In genomic region chr10:121034569-121034947, GRCm38 (mm10) we compare ENCODE assay signal across 8 mouse cellular contexts. TPM values are rescaled to one million over a fixed set of nuclear protein-coding genes. Genes with fewer than 3 reads are reported as not detected.
DNase-seq lines count a peak whose midpoint lies in the region; ATAC-seq and TF ChIP-seq lines count a peak whose summit lies in the region.

No protein-coding gene starts in this region.

- intact Hi-C loops in gastrocnemius, adult 2 months (cut with DNase I) = loop anchor here (5.0 kb wide), 1 partner anchor 223 kb away; no protein-coding TSS in a partner anchor

- H3K9me3 ChIP-seq in E14TG2a.4 (ENCODE audit: low read length) = no peaks in the 10 kb centered on the region
- H3K9me3 ChIP-seq in hindbrain, embryonic 11.5 days (ENCODE audit: control insufficient read depth, low read length) = no peaks in the 10 kb centered on the region
- no peaks in the 10 kb centered on the region for H3K9me3 ChIP-seq in liver, embryonic 16.5 days (replicated peaks; ENCODE audit: control insufficient read depth, low read length)

- no peak for TF ChIP-seq CTCF in gastrocnemius, adult 2 months (IDR thresholded peaks at IDR 0.05)
- TF ChIP-seq CTCF in E14TG2a.4 (conservative IDR thresholded peaks at IDR 0.05; ENCODE audit: low read length) = no peak

- no peak for DNase-seq in gastrocnemius, adult 2 months
- no peak for DNase-seq in gastrocnemius, adult 8-10 months (ENCODE audit: low spot score in 2 of 2)
- no peak for DNase-seq in hindbrain, embryonic 11.5 days (ENCODE audit: low spot score)
- DNase-seq in urinary bladder, adult 18-20 months (ENCODE audit: low spot score in 2 of 2) = no peak
- DNase-seq in spleen, adult 18-20 months = no peak
- no peak for DNase-seq in cerebellum, adult 9-10 months

- WGBS in hindbrain, embryonic 11.5 days = 12% methylated on average over 5 of the region's 5 CpGs
- 16% methylated on average over 5 of the region's 5 CpGs for WGBS in liver, embryonic 16.5 days (ENCODE audit: insufficient replicate concordance)

- H3K36me3 ChIP-seq in E14TG2a.4 (ENCODE audit: insufficient read depth, low read length) = no peaks in the 10 kb centered on the region
- no peaks in the 10 kb centered on the region for H3K36me3 ChIP-seq in hindbrain, embryonic 11.5 days (ENCODE audit: control insufficient read depth, insufficient read depth, low read length)
- H3K36me3 ChIP-seq in liver, embryonic 16.5 days (ENCODE audit: control insufficient read depth, insufficient read depth) = no peaks in the 10 kb centered on the region

- no peak overlapping the region for H3K27ac ChIP-seq in gastrocnemius, adult 2 months
- H3K27ac ChIP-seq in hindbrain, embryonic 11.5 days (ENCODE audit: low read depth, low read length) = no peak overlapping the region
- H3K27ac ChIP-seq in liver, embryonic 16.5 days (ENCODE audit: low read length) = no peak overlapping the region

- H3K4me3 ChIP-seq in gastrocnemius, adult 2 months = peak overlapping the region; percentile 80
- H3K4me3 ChIP-seq in E14TG2a.4 (replicated peaks; ENCODE audit: low read length) = peak overlapping the region; percentile 86
- peak overlapping the region; percentile 47 for H3K4me3 ChIP-seq in hindbrain, embryonic 11.5 days (ENCODE audit: low read depth, low read length)
- peak overlapping the region; percentile 58; the same call in 1 of the 2 replicates for H3K4me3 ChIP-seq in liver, embryonic 16.5 days (ENCODE audit: low read depth, low read length)

- H3K9ac ChIP-seq in hindbrain, embryonic 11.5 days (ENCODE audit: low read depth, low read length) = peak overlapping the region; percentile 57; the same call in 1 of the 2 replicates
- no peak overlapping the region for H3K9ac ChIP-seq in liver, embryonic 16.5 days (ENCODE audit: low read depth, low read length)

- H3K27me3 ChIP-seq in E14TG2a.4 (ENCODE audit: insufficient read depth, low read length) = peaks cover 44% of the 10 kb centered on the region
- peaks cover 18% of the 10 kb centered on the region for H3K27me3 ChIP-seq in hindbrain, embryonic 11.5 days (ENCODE audit: control insufficient read depth, insufficient read depth, low read length)
- peaks cover 16% of the 10 kb centered on the region for H3K27me3 ChIP-seq in liver, embryonic 16.5 days (ENCODE audit: control insufficient read depth, insufficient read depth, low read depth, low read length)

- H3K4me1 ChIP-seq in E14TG2a.4 (replicated peaks; ENCODE audit: low read depth, low read length) = peaks cover 4% of the 10 kb centered on the region; the same call in 1 of the 2 replicates
- H3K4me1 ChIP-seq in hindbrain, embryonic 11.5 days (replicated peaks; ENCODE audit: control insufficient read depth, insufficient read depth, low read length) = 0 out of 2 replicates have a peak, but pooled peaks cover 2% of the 10 kb centered on the region
- H3K4me1 ChIP-seq in liver, embryonic 16.5 days (ENCODE audit: control insufficient read depth, low read depth, low read length) = peaks cover 4% of the 10 kb centered on the region; the same call in 1 of the 2 replicates

- H3K4me2 ChIP-seq in hindbrain, embryonic 11.5 days (replicated peaks; ENCODE audit: low read depth, low read length) = peak overlapping the region; percentile 94
- H3K4me2 ChIP-seq in liver, embryonic 16.5 days (ENCODE audit: low read depth, low read length) = peak overlapping the region; percentile 78

- no peak for ATAC-seq in hindbrain, embryonic 11.5 days (ENCODE audit: low FRiP score)
- ATAC-seq in liver, embryonic 16.5 days (ENCODE audit: low read depth) = no peak

RNA-seq across cellular contexts. Expression of gene Wif1, which starts 0.8 kb away (rescaled TPM):
- total RNA-seq in gastrocnemius, adult 2 months (2021) = 1 to 10 TPM; 1.3 to 9.2 TPM
- 1 to 10 TPM in 2 of 4 experiments, under 1 TPM in 2; 0.15 to 2.4 (median 1.0) TPM for total RNA-seq in gastrocnemius, adult 8-10 months (2022)
- polyA plus RNA-seq in hindbrain, embryonic 11.5 days (2014; fragmentation: Nextera tagmentation; extraction: Ambion mirVana) = 4.9 and 6.1 TPM in 2 replicates
- 1.0 TPM in 2 replicates for polyA plus RNA-seq in liver, embryonic 16.5 days (2015; fragmentation: Nextera tagmentation; extraction: Ambion mirVana)

RNA-seq across cellular contexts. Expression of gene Lemd3, which starts 55.4 kb away (rescaled TPM):
- 10 to 100 TPM; 11.4 to 11.9 TPM for total RNA-seq in gastrocnemius, adult 2 months (2021)
- total RNA-seq in gastrocnemius, adult 8-10 months (2022) = 10 to 100 TPM; 10.0 to 11.7 (median 10.9) TPM
- 4.8 and 6.2 TPM in 2 replicates for polyA plus RNA-seq in hindbrain, embryonic 11.5 days (2014; fragmentation: Nextera tagmentation; extraction: Ambion mirVana)
- polyA plus RNA-seq in liver, embryonic 16.5 days (2015; fragmentation: Nextera tagmentation; extraction: Ambion mirVana) = 0.44 and 0.63 TPM in 2 replicates
